Mouse (Mus musculus): ENCODE results near the gene Nr3c2.

GRCm38 (mm10) chr8:77096721-77097120 lies 197.5 kb downstream of the Nr3c2 start:
- TF ChIP-seq POLR2A (IDR thresholded peaks at IDR 0.05; ENCODE audit: insufficient read depth, low read length), result no peak
- TF ChIP-seq EP300 (IDR thresholded peaks at IDR 0.05; ENCODE audit: insufficient read depth, low read depth, low read length), result no peak
